Mouse (Mus musculus): ENCODE measurements around the gene Olfr667. TPM values are rescaled to one million over a fixed set of nuclear protein-coding genes. Genes with fewer than 3 reads are reported as not detected.

Olfr667 gene
- total RNA-seq, 1 experiment: not detected

GRCm38 (mm10) chr7:104895852-104896251, 25.4 kb downstream of the Olfr667 start, which contains the start of gene Olfr666:
Gene Olfr666, minus strand, starts transcription at chr7:104895952.
- no peak within 1 kb of the TSS for H3K27ac ChIP-seq (ENCODE audit: insufficient read depth, low read depth, low read length, poor library complexity, severe bottlenecking)
- DNase-seq (ENCODE audit: low read depth, low spot score): no peak
- TF ChIP-seq CHD2 (IDR thresholded peaks at IDR 0.05; ENCODE audit: low read depth, low read length): no peak
- TF ChIP-seq HCFC1 (IDR thresholded peaks at IDR 0.05; ENCODE audit: borderline replicate concordance, insufficient read depth, low read length): no peak
- TF ChIP-seq ZC3H11A (IDR thresholded peaks at IDR 0.05; ENCODE audit: borderline replicate concordance, low read depth, low read length): no peak
- TF ChIP-seq ZNF384 (IDR thresholded peaks at IDR 0.05; ENCODE audit: low read depth, low read length): no peak
- no peak for TF ChIP-seq MAFK (IDR thresholded peaks at IDR 0.05; ENCODE audit: insufficient read depth, low read depth, low read length)
- in situ Hi-C loops (cut with MboI; ENCODE audit: low sequenced_read_pairs in 2 of 2, unreplicated experiment in 2 of 2): no loop called here
- no peaks in the 10 kb centered on the region for H3K4me1 ChIP-seq (ENCODE audit: control insufficient read depth in 2 of 2, insufficient read depth in 2 of 2, low read length in 2 of 2, poor library complexity in 1 of 2)
- H3K4me3 ChIP-seq (ENCODE audit: insufficient read depth in 1 of 2, low read depth in 1 of 2, low read length in 2 of 2, poor library complexity in 1 of 2, severe bottlenecking in 1 of 2): no peak within 1 kb of the TSS
- no peaks in the 10 kb centered on the region for H3K36me3 ChIP-seq (ENCODE audit: control insufficient read depth, insufficient read depth, low read length, poor library complexity, severe bottlenecking)
- no peaks in the 10 kb centered on the region for H3K9me3 ChIP-seq (ENCODE audit: control insufficient read depth, insufficient read depth, low read depth, low read length)
- H3K9ac ChIP-seq (ENCODE audit: insufficient read depth, low read depth, low read length, poor library complexity, severe bottlenecking): no peak within 1 kb of the TSS

GRCm38 (mm10) chr7:104877731-104878130, 43.6 kb downstream of the Olfr667 start, which contains the start of gene Olfr665:
Gene Olfr665, plus strand, starts transcription at chr7:104878031.
- Histone ChIP-seq H3K9me3 (ENCODE audit: control insufficient read depth, insufficient read depth, low read depth, low read length) (no peaks in the 10 kb centered on the region), H3K4me1 (ENCODE audit: control insufficient read depth in 2 of 2, insufficient read depth in 2 of 2, low read length in 2 of 2, poor library complexity in 1 of 2) (no peaks in the 10 kb centered on the region), H3K9ac (ENCODE audit: insufficient read depth, low read depth, low read length, poor library complexity, severe bottlenecking) (no peak within 1 kb of the TSS), H3K4me3 (ENCODE audit: insufficient read depth in 1 of 2, low read depth in 1 of 2, low read length in 2 of 2, poor library complexity in 1 of 2, severe bottlenecking in 1 of 2) (no peak within 1 kb of the TSS), H3K36me3 (ENCODE audit: control insufficient read depth, insufficient read depth, low read length, poor library complexity, severe bottlenecking) (no peaks in the 10 kb centered on the region), H3K27ac (ENCODE audit: insufficient read depth, low read depth, low read length, poor library complexity, severe bottlenecking) (no peak within 1 kb of the TSS)
- in situ Hi-C loops (cut with MboI; ENCODE audit: low sequenced_read_pairs in 2 of 2, unreplicated experiment in 2 of 2): no loop called here
- TF ChIP-seq MAFK (IDR thresholded peaks at IDR 0.05; ENCODE audit: insufficient read depth, low read depth, low read length) (no peak), CHD2 (IDR thresholded peaks at IDR 0.05; ENCODE audit: low read depth, low read length) (no peak), HCFC1 (IDR thresholded peaks at IDR 0.05; ENCODE audit: borderline replicate concordance, insufficient read depth, low read length) (no peak), ZC3H11A (IDR thresholded peaks at IDR 0.05; ENCODE audit: borderline replicate concordance, low read depth, low read length) (no peak), ZNF384 (IDR thresholded peaks at IDR 0.05; ENCODE audit: low read depth, low read length) (no peak)
- DNase-seq (ENCODE audit: low read depth, low spot score): no peak

Other genes with a start within 250 kb of the Olfr667 start
- gene Olfr661, start 235.0 kb downstream of the Olfr667 start, total RNA-seq (2012; rRNA removed): not detected in 2 replicates
- 6.5 and 10.5 TPM in 2 replicates for gene Usp17le, start 144.0 kb downstream of the Olfr667 start, total RNA-seq (2012; rRNA removed)
- 6.9 and 9.3 TPM in 2 replicates for gene Usp17lb, start 78.9 kb downstream of the Olfr667 start, total RNA-seq (2012; rRNA removed)
- gene Usp17la, start 64.5 kb downstream of the Olfr667 start, total RNA-seq (2012; rRNA removed): 1.5 and 3.1 TPM in 2 replicates
- gene Olfr665, start 43.5 kb downstream of the Olfr667 start, total RNA-seq (2012; rRNA removed): not detected in 2 replicates
- not detected in 2 replicates for gene Olfr666, start 25.5 kb downstream of the Olfr667 start, total RNA-seq (2012; rRNA removed)
- gene Olfr668, start 6.6 kb upstream of the Olfr667 start, total RNA-seq (2012; rRNA removed): not detected in 2 replicates
- gene Olfr669, start 12.8 kb upstream of the Olfr667 start, total RNA-seq (2012; rRNA removed): not detected in 2 replicates
- not detected in 2 replicates for gene Olfr670, start 41.1 kb upstream of the Olfr667 start, total RNA-seq (2012; rRNA removed)
- gene Olfr671, start 57.6 kb upstream of the Olfr667 start, total RNA-seq (2012; rRNA removed): not detected in 2 replicates
- gene Olfr672, start 80.5 kb upstream of the Olfr667 start, total RNA-seq (2012; rRNA removed): not detected in 2 replicates
- gene Olfr675, start 107.0 kb upstream of the Olfr667 start, total RNA-seq (2012; rRNA removed): not detected in 2 replicates
- not detected in 2 replicates for gene Olfr676, start 111.2 kb upstream of the Olfr667 start, total RNA-seq (2012; rRNA removed)
- gene Olfr677, start 129.9 kb upstream of the Olfr667 start, total RNA-seq (2012; rRNA removed): not detected in 2 replicates
- not detected in 2 replicates for gene Olfr678, start 143.0 kb upstream of the Olfr667 start, total RNA-seq (2012; rRNA removed)
- gene Olfr679, start 159.7 kb upstream of the Olfr667 start, total RNA-seq (2012; rRNA removed): not detected in 2 replicates
- gene Olfr680-ps1, start 171.3 kb upstream of the Olfr667 start, total RNA-seq (2012; rRNA removed): not detected in 2 replicates
- gene Olfr681, start 195.4 kb upstream of the Olfr667 start, total RNA-seq (2012; rRNA removed): not detected in 2 replicates
- gene Olfr683, start 225.5 kb upstream of the Olfr667 start, total RNA-seq (2012; rRNA removed): not detected in 2 replicates
- gene Olfr684, start 242.2 kb upstream of the Olfr667 start, total RNA-seq (2012; rRNA removed): not detected in 2 replicates